Mouse (Mus musculus) CH12F3 (cell line): ENCODE measurements around the gene Olfr295.

Experiments used
- in situ Hi-C: fragments of 300-500 bp; cut with MboI; formaldehyde crosslinking; loops from 2 replicates; pipeline ENCODE4 v1.14.3; 2020; ENCODE audit warnings: low sequenced_read_pairs

Olfr295 gene

GRCm38 (mm10) chr7:86583562-86583961, at the start of gene Olfr295:
Gene Olfr295, plus strand, starts transcription at chr7:86583862.
- in situ Hi-C loops, result no loop called here

- in situ Hi-C loops, result no loop called here
Observed at GRCm38 (mm10) chr7:86616543-86616942, 32.9 kb downstream of the Olfr295 start, which contains the start of gene Olfr294. Gene Olfr294, minus strand, starts transcription at chr7:86616643.
